Mouse (Mus musculus) CH12.LX (cell line): ENCODE results near the gene Lamtor3. TPM values are rescaled to one million over a fixed set of nuclear protein-coding genes. Genes with fewer than 3 reads are reported as not detected.

Experiments used
- DNase-seq: peaks from one replicate; pipeline ENCODE4 v3.0.0-alpha.2; 2013; ENCODE audit errors: extremely low read depth
- H3K27ac ChIP-seq: 2 replicates; pipeline ENCODE4 v1.5.1; 2012; ENCODE audit warnings: low read depth, mild to moderate bottlenecking, control low read depth, moderate library complexity; ENCODE audit not compliant: insufficient read depth
- H3K27me3 ChIP-seq: replicated peaks from 2 replicates; pipeline ENCODE3; 2012; ENCODE audit warnings: inconsistent platforms
- H3K36me3 ChIP-seq, 2 experiments: replicated peaks in 1 of 2; 2 replicates each; pipeline versions ENCODE3 to v1.6.1; 2012; ENCODE audit warnings: inconsistent platforms in 1 of 2, low read length in 1 of 2, mild to moderate bottlenecking in 1 of 2, mixed read lengths in 1 of 2, moderate library complexity in 1 of 2; ENCODE audit not compliant: control insufficient read depth in 1 of 2, insufficient read depth in 1 of 2
- H3K4me1 ChIP-seq, 2 experiments: 2 replicates each; pipeline ENCODE4 v1.6.1; 2012; ENCODE audit warnings: inconsistent platforms in 1 of 2, moderate library complexity in 1 of 2; ENCODE audit not compliant: insufficient read depth in 2 of 2, control insufficient read depth in 1 of 2
- H3K4me2 ChIP-seq: 2 replicates; pipeline ENCODE4 v1.6.1; 2012; ENCODE audit warnings: low read depth, mild to moderate bottlenecking, control low read depth; ENCODE audit not compliant: poor library complexity, insufficient read depth, severe bottlenecking
- H3K4me3 ChIP-seq, 3 experiments: fragments of 150-350 bp in 1 of 3; sonication (generic) in 1 of 3; replicated peaks in 1 of 3; 2 replicates each; pipeline versions ENCODE3 to v1.5.1; 2011 to 2012; ENCODE audit warnings: low read depth in 2 of 3, low read length in 2 of 3, mild to moderate bottlenecking in 2 of 3, moderate library complexity in 2 of 3, control low read depth in 1 of 3, improper control_type of control experiment in 1 of 3, inconsistent platforms in 1 of 3, mixed read lengths in 1 of 3; ENCODE audit not compliant: poor library complexity in 1 of 3
- H3K79me2 ChIP-seq: replicated peaks from 2 replicates; pipeline ENCODE4 v1.6.1; 2012; ENCODE audit warnings: mild to moderate bottlenecking, moderate library complexity; ENCODE audit not compliant: control insufficient read depth, poor library complexity, insufficient read depth, severe bottlenecking; ENCODE audit errors: extremely low read depth
- H3K9ac ChIP-seq: 2 replicates; pipeline ENCODE4 v1.6.1; 2012; ENCODE audit warnings: low read depth, mild to moderate bottlenecking, control low read depth, moderate library complexity; ENCODE audit not compliant: insufficient read depth
- H3K9me3 ChIP-seq: replicated peaks from 2 replicates; pipeline ENCODE3; 2012; ENCODE audit warnings: low read length, inconsistent platforms, mixed read lengths
- BHLHE40 ChIP-seq: IDR thresholded peaks from 2 replicates; pipeline ENCODE4 v1.6.1; 2011; ENCODE audit warnings: mild to moderate bottlenecking, low read depth, low read length, improper control_type of control experiment
- CHD1 ChIP-seq: IDR thresholded peaks from 2 replicates; pipeline ENCODE4 v1.6.1; 2012; ENCODE audit warnings: low read depth, low read length, improper control_type of control experiment, inconsistent platforms
- CTCF ChIP-seq, 2 experiments: IDR thresholded peaks in 1 of 2; conservative IDR thresholded peaks in 1 of 2; 2 replicates each; pipeline ENCODE4 v1.5.1; 2011 to 2012; ENCODE audit warnings: low read depth in 2 of 2, low read length in 2 of 2, improper control_type of control experiment in 1 of 2, inconsistent platforms in 1 of 2, mild to moderate bottlenecking in 1 of 2, moderate library complexity in 1 of 2
- E2F4 ChIP-seq: IDR thresholded peaks from 2 replicates; pipeline ENCODE4 v1.6.1; 2011; ENCODE audit warnings: low read depth, low read length, improper control_type of control experiment; ENCODE audit not compliant: insufficient replicate concordance
- ELF1 ChIP-seq: IDR thresholded peaks from 2 replicates; pipeline ENCODE4 v1.6.1; 2014; ENCODE audit warnings: low read depth, mild to moderate bottlenecking, inconsistent platforms, low read length, improper control_type of control experiment
- EP300 ChIP-seq: IDR thresholded peaks from 2 replicates; pipeline ENCODE4 v1.6.1; 2011; ENCODE audit warnings: low read length, improper control_type of control experiment
- GABPA ChIP-seq: IDR thresholded peaks from 2 replicates; pipeline ENCODE4 v1.6.1; 2012; ENCODE audit warnings: low read depth, low read length, improper control_type of control experiment, inconsistent platforms; ENCODE audit not compliant: insufficient replicate concordance
- IRF4 ChIP-seq: IDR thresholded peaks from 2 replicates; pipeline ENCODE4 v1.6.1; 2014; ENCODE audit warnings: low read depth, mild to moderate bottlenecking, inconsistent platforms, low read length, improper control_type of control experiment
- MAX ChIP-seq: IDR thresholded peaks from 2 replicates; pipeline ENCODE4 v1.6.1; 2011; ENCODE audit warnings: low read length, improper control_type of control experiment
- MYC ChIP-seq: IDR thresholded peaks from 2 replicates; pipeline ENCODE4 v1.6.1; 2011; ENCODE audit warnings: low read depth, mild to moderate bottlenecking, improper control_type of control experiment, low read length
- NELFE ChIP-seq: IDR thresholded peaks from 2 replicates; pipeline ENCODE4 v1.6.1; 2011; ENCODE audit warnings: low read depth, low read length, improper control_type of control experiment
- NRF1 ChIP-seq: IDR thresholded peaks from 2 replicates; pipeline ENCODE4 v1.6.1; 2014; ENCODE audit warnings: low read depth, mild to moderate bottlenecking, inconsistent platforms, low read length, improper control_type of control experiment, moderate library complexity
- POLR2A ChIP-seq: IDR thresholded peaks from 2 replicates; pipeline ENCODE4 v1.6.1; 2011; ENCODE audit warnings: low read depth, mild to moderate bottlenecking, improper control_type of control experiment, low read length
- POLR2AphosphoS2 ChIP-seq: IDR thresholded peaks from 2 replicates; pipeline ENCODE4 v1.6.1; 2011; ENCODE audit warnings: low read depth, low read length, improper control_type of control experiment
- RAD21 ChIP-seq: IDR thresholded peaks from 2 replicates; pipeline ENCODE4 v1.6.1; 2011; ENCODE audit warnings: low read depth, mild to moderate bottlenecking, low read length, improper control_type of control experiment, moderate library complexity
- SMC3 ChIP-seq: IDR thresholded peaks from 2 replicates; pipeline ENCODE4 v1.6.1; 2011; ENCODE audit warnings: low read depth, low read length, improper control_type of control experiment
- UBTF ChIP-seq: IDR thresholded peaks from 2 replicates; pipeline ENCODE4 v1.6.1; 2012; ENCODE audit warnings: low read depth, mild to moderate bottlenecking, inconsistent platforms, low read length, improper control_type of control experiment, moderate library complexity
- USF1 ChIP-seq: IDR thresholded peaks from 2 replicates; pipeline ENCODE4 v1.6.1; 2014; ENCODE audit warnings: low read depth, mild to moderate bottlenecking, inconsistent platforms, low read length, improper control_type of control experiment
- USF2 ChIP-seq: conservative IDR thresholded peaks from 2 replicates; pipeline ENCODE4 v1.6.1; 2011; ENCODE audit warnings: low read depth, low read length, improper control_type of control experiment
- ZC3H11A ChIP-seq: IDR thresholded peaks from 2 replicates; pipeline ENCODE4 v1.6.1; 2012; ENCODE audit warnings: low read depth, mild to moderate bottlenecking, inconsistent platforms, low read length, improper control_type of control experiment
- ZNF384 ChIP-seq: IDR thresholded peaks from 2 replicates; pipeline ENCODE4 v1.6.1; 2012; ENCODE audit warnings: low read depth, low read length, improper control_type of control experiment, inconsistent platforms
- dilution Hi-C: fragments of 300-500 bp; cut with MboI; formaldehyde crosslinking; loops from 2 replicates; pipeline ENCODE4 v1.14.3; 2020; ENCODE audit warnings: low sequenced_read_pairs; ENCODE audit not compliant: extremely low pct_unique_long_range_greater_than_20kb, extremely low pct_ligation_motif_present
- in situ Hi-C: fragments of 300-500 bp; cut with MboI; formaldehyde crosslinking; loops from 3 replicates; pipeline ENCODE4 v1.14.3; 2019; ENCODE audit warnings: low sequenced_read_pairs, low pct_ligation_motif_present, low pct_unique_long_range_greater_than_20kb, mixed read lengths
- polyA plus RNA-seq: library from polyadenylated mRNA; unstranded; fragments of >175 nt; gene quantifications from 2 replicates; pipeline ENCODE4 v1.2.1, GENCODE M21; 2012; ENCODE audit warnings: low read depth; ENCODE audit not compliant: insufficient read length
- total RNA-seq, 2 experiments: library from RNA; depleted of rRNA; stranded (reverse); fragments of 300-350 nt in 1 of 2; fragments of >200 nt in 1 of 2; gene quantifications; 2 replicates each; pipeline ENCODE4 v1.2.3; 2012 to 2014

The Lamtor3 gene
- total and polyA plus RNA-seq, 3 experiments: 146 to 245 (median 147) TPM

DNA sequence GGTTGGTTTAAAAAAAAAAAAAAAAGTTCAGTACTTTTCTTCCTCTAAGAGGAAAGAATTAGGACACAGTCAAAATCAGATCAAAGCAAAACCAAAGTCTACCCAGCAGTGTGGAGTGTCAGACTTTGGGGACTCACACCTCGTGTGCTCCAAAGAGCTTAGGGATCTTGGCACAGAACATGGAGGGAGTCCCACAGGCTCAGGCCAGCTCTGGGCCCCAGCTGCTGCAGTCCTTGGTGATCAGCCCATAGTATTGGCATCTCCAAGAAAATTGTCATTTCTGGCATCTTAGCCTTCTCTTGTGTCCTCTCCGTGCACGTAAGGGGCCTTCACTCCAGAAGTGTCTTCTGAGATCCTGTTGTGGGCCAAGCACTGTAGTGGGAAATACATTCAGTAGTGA is 27.2 kb upstream of the Lamtor3 start:
- H3K27ac ChIP-seq: no peak overlapping the region
- no peaks in the 10 kb centered on the region for H3K27me3 ChIP-seq
- TF ChIP-seq MAX (no peak), E2F4 (no peak), USF1 (no peak)
- TF ChIP-seq, all 38 proteins: peak for 0
- in situ Hi-C loops: no loop called here
- peaks cover 9 to 35% of the 10 kb centered on the region in 2 experiments for H3K4me1 ChIP-seq
- dilution Hi-C loops: no loop called here
- H3K9ac ChIP-seq: no peak overlapping the region
- H3K4me3 ChIP-seq: no peak overlapping the region
- H3K4me2 ChIP-seq: no peak overlapping the region
- DNase-seq: no peak
- peaks cover 14% of the 10 kb centered on the region for H3K9me3 ChIP-seq
- no peaks in the 10 kb centered on the region for H3K79me2 ChIP-seq
- H3K36me3 ChIP-seq: peaks cover 27 to 51% of the 10 kb centered on the region in 2 experiments

- in situ Hi-C loops: no loop called here
- no peaks in the 10 kb centered on the region for H3K27me3 ChIP-seq
- H3K36me3 ChIP-seq: peaks cover 25 to 48% of the 10 kb centered on the region in 2 experiments
- no peaks in the 10 kb centered on the region for H3K79me2 ChIP-seq
- TF ChIP-seq UBTF (no peak), CHD1 (no peak), GABPA (no peak), USF2 (no peak), NRF1 (no peak), CTCF (conservative IDR thresholded peaks at IDR 0.05 in 1 of 2, IDR thresholded peaks at IDR 0.05 in 1 of 2; ENCODE audit: low read depth in 2 of 2, low read length in 2 of 2) (no peak), BHLHE40 (no peak), SMC3 (no peak), ZC3H11A (no peak)
- TF ChIP-seq, all 38 proteins: peak for 0
- no peak overlapping the region for H3K9ac ChIP-seq
- H3K9me3 ChIP-seq: peaks cover 14% of the 10 kb centered on the region
- no peak overlapping the region for H3K4me2 ChIP-seq
- H3K4me1 ChIP-seq: peaks cover 9 to 38% of the 10 kb centered on the region in 2 experiments
- no peak overlapping the region for H3K27ac ChIP-seq
- dilution Hi-C loops: no loop called here
- no peak for DNase-seq
- no peak overlapping the region for H3K4me3 ChIP-seq
Measured at GRCm38 (mm10) chr3:137892118-137892517, 26.2 kb upstream of the Lamtor3 start.

GRCm38 (mm10) chr3:137893789-137894188 is 24.5 kb upstream of the Lamtor3 start:
- Histone ChIP-seq H3K4me3 (no peak overlapping the region), H3K4me2 (no peak overlapping the region), H3K79me2 (no peaks in the 10 kb centered on the region), H3K9ac (no peak overlapping the region), H3K36me3 (peaks cover 37 to 57% of the 10 kb centered on the region in 2 experiments), H3K27me3 (no peaks in the 10 kb centered on the region), H3K27ac (no peak overlapping the region), H3K9me3 (peaks cover 14% of the 10 kb centered on the region), H3K4me1 (peaks cover 2 to 31% of the 10 kb centered on the region in 2 experiments; a peak in 3 of 4 replicates)
- TF ChIP-seq EP300 (no peak), ELF1 (no peak), RAD21 (no peak), ZNF384 (no peak), CTCF (conservative IDR thresholded peaks at IDR 0.05 in 1 of 2, IDR thresholded peaks at IDR 0.05 in 1 of 2; ENCODE audit: low read depth in 2 of 2, low read length in 2 of 2) (no peak), POLR2A (no peak), POLR2AphosphoS2 (no peak), IRF4 (no peak), MYC (no peak), E2F4 (no peak), SMC3 (no peak), NELFE (no peak)
- in situ Hi-C loops: no loop called here
- dilution Hi-C loops: no loop called here
- no peak for DNase-seq
